Mouse (Mus musculus): ENCODE measurements at regions not wholly inside any gene's neighbourhood (a gene's known extent, or its start where the extent isn't known, plus 50 kb on each side); places are given as distances from the start of the nearest gene placed in this dataset.
"Not testable (repeated sequence)": the region's sequence is repeated elsewhere in the genome, so short reads cannot be mapped to it uniquely, and the experiment has no call there.

DNA sequence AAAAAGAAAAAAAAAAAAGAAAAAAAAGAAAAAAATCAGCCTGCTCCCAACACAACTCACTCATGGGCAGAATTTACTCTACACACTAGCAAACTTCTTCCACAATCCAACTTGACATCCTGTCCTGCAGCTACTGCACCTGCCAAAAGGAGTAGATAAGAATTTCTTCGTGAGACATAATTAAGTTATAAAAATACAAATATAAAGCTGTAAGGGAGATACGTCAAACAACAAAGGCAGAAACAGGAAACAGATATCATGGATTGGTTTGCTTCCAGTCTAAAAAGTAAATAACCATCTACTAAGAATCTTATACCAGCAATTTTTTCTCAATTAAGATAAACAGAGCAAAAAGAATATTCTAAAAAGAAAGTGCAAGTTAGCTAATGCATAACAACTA is 390.3 kb downstream of the Pih1d3 start:
- POLR2A ChIA-PET: interaction anchor here in 1 of 4 experiments (0.9 kb wide), 1 partner anchor 9 kb away, joined by 3 read pairs; no protein-coding TSS in a partner anchor

DNA sequence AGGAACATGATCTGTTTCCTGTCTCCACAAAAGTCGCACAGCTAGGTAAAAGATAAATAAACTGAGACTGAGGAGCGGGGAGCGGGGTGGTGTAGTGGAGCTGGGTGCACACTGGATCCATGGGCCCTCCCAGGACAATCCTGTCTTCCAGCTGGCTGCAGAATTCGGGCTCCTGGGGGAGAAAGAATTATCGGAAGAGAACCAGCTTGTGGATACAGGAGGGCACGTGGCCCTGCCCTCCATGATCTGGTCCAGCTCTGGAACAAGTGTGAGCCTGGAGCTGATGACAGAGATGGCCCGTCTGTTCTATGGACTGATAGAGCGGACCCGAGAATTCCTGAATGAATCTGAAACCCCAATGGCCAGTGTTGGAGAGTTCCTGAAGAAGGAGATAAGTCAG is 392.6 kb downstream of the Pih1d3 start:
- CTCF ChIA-PET, POLR2A ChIA-PET: not testable (repeated sequence)

More for the DNA sequence above, 390.3 kb downstream of the Pih1d3 start:
- CTCF ChIA-PET: no interaction called here

DNA sequence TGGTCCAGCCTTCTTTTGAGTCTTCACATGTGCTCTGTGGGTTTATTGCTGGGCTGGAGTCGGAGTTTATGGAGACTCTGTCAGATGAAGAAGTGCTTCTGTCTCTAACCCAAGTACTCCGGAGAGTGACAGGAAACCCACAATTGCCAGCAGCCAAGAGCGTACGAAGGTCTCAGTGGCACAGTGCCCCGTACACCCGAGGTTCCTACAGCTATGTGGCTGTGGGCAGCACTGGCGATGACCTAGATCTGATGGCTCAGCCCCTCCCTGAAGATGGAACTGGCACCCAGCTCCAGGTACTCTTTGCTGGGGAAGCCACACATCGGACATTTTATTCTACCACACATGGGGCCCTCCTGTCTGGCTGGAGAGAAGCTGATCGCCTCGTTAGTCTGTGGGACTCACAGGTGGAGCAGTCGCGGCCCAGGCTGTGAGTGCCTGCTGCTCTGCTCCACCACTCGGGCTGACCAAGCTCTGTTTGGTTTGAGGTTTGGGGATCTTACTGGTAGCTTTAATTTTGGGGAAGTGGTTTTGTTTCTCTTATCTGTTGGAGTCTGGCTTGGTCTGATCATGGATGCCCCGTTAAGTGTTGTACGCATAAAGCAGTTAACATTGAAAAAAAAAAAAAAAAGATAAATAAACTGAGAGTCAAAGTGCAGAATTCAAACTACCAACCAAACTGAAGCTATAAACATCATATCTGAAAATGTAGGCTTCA is 393.8 kb downstream of the Pih1d3 start:
- CTCF ChIA-PET: interaction anchor here in 1 of 4 experiments (0.7 kb wide), 1 partner anchor 694 kb away, joined by 4 read pairs; no protein-coding TSS in a partner anchor
- POLR2A ChIA-PET: not testable (repeated sequence)

DNA sequence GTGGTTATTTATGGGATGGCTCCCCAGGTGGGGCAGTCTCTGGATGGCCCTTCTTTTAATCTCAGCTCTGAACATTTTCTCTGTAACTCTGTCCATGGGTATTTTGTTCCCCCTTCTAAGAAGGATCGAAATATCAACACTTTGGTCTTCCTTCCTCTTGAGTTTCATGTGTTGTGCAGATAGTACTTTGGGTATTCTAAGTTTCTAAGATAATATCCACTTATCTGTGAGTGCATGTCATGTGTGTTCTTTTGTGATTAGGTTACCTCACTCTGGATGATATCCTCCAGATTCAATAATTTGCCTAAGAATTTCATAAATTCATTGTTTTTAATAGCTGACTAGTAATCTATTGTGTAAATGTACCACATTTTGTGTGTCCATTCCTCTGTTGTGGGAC is 411.7 kb downstream of the Pih1d3 start:
- ChIA-PET POLR2A (no interaction called here), CTCF (no interaction called here)

DNA sequence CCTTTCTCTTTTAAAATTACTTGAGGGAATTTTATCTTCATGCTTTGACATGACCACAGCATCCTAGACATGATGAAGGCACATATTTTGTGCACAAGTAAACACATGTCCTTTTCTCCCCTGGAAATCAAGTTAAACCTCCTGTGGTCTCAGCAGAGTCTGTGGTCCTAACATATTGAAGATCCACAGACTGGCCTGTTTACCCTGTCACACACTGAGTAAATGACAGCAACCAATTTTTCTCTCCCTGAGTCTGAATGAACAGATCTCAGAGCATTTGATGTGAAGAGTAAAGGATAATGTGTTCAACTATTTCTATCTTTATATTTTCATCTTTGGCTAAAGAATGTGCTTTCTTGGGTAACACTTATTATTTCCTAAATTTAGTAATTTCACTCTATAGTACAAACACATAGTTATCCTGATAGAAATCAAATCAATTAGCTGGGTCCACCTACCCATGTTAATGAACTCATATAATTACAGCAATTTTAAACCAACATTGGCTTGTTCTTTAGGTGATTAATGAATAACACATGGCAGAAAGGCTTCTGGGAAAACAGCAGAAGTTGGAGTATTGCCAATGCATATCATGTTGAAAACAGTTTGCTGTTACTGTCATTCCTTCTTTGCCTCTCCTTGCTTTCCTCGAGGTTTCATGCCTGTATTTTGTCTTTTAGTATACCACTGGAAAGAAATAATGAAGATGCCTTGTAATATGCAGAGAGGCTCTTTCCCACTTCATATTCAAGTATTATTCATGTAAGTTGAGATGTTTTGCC is 414.1 kb downstream of the Pih1d3 start:
- CTCF ChIA-PET: no interaction called here

DNA sequence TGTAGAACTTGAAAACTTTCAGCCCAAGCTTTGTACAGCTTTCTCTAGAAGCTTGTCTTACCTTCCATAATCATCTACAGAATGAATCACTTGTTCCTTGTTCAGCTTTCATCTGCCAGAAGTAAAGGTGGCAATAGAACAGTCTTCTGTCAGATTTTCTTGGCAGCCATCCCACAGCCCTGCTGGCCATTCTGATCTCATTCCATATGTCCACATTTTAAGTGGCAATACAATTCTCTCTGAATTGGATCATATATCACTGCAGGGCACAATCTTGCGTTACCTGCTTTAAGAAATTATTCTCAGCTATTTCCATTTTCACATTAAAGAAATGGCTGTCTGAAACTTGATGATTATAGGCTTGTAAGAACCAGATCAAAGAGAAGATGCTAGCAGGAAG is 422.5 kb downstream of the Pih1d3 start:
- ChIA-PET POLR2A (no interaction called here), CTCF (no interaction called here)

More for the DNA sequence above, 414.1 kb downstream of the Pih1d3 start:
- POLR2A ChIA-PET: interaction anchor here in 1 of 4 experiments (0.7 kb wide), 1 partner anchor 500 kb away, joined by 3 read pairs; no protein-coding TSS in a partner anchor

DNA sequence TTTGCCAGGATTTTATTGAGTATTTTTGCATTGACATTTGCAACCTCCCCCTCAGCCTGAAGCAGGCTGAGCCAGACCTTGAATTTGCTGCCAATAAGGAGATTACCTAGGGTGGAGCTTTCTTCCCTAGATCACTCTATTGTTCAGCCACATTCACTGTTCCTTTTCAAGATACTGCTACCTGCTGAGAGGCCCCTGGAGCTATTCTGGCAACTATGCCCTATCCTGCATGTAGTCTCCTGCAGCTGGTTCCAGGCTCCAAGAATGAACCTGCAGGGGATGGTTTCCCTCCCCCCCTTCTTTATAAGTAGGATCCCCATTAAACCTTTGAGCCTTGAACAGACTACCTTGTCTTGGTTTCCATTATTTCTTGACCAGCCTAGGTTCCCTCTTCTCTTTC is 455.9 kb downstream of the Pih1d3 start:
- CTCF ChIA-PET: no interaction called here

More for the DNA sequence above, 455.9 kb downstream of the Pih1d3 start:
- POLR2A ChIA-PET: no interaction called here

Measured in embryonic stem cell, embryonic (primary cell).